Mouse (Mus musculus): ENCODE data around the gene Hcar1. TPM values are rescaled to one million over a fixed set of nuclear protein-coding genes. Genes with fewer than 3 reads are reported as not detected.

Gene Hcar1
- polyA plus RNA-seq, 1 experiment = 1.1 TPM

DNA sequence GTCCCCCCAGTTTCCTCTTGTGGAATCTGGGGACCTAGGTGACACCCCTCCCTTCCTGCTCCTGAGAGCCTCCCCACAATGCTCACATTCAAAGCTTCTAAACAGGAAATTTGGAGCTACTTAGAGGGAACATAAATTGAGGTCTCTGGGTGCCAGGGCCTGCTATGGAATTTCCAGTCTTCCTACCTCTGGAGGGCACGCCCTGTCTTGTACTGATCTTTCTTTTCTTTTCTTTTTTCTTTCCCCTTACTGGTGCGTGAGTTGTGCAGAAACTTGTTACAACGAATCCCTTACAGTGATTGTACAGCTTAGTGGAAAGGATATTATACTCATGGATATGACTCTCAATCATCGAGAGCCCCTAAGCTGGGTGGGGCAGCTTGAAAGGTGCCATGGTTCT lies 10.2 kb downstream of the Hcar1 start:
- no peak overlapping the region for H3K27ac ChIP-seq (ENCODE audit: insufficient read depth, low read length)

DNA sequence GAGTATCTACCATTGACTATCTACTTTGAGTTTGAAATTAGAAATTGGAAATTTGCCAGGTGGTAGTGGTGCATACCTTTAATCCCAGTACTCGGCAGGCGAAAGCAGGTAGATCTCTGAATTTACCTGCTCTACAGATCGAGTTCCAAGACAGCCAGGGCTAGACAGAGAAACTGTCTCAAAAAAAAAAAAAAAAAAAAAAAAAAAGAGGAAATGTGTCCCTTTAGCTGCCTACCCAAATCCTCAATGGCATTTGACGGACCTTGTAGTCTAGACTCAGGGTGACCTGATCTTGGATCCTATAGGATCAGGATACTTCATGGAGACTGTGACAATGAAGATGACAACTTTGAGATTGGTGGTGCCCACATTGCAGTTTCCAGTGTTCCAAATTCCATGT lies 13.4 kb downstream of the Hcar1 start:
- H3K4me1 ChIP-seq (ENCODE audit: control insufficient read depth, insufficient read depth, low read length) = no peaks in the 10 kb centered on the region
- no peak overlapping the region for H3K27ac ChIP-seq (ENCODE audit: insufficient read depth, low read length)
- TF ChIP-seq POLR2A (IDR thresholded peaks at IDR 0.05; ENCODE audit: extremely low read depth, insufficient read depth, low read length) (no peak), CTCF (IDR thresholded peaks at IDR 0.05; ENCODE audit: extremely low read depth, insufficient read depth, low read length) (no peak)
- H3K4me3 ChIP-seq (ENCODE audit: insufficient read depth, low read length) = no peak overlapping the region

More for the DNA sequence above, 10.2 kb downstream of the Hcar1 start:
- no peaks in the 10 kb centered on the region for H3K4me1 ChIP-seq (ENCODE audit: control insufficient read depth, insufficient read depth, low read length)
- TF ChIP-seq CTCF (IDR thresholded peaks at IDR 0.05; ENCODE audit: extremely low read depth, insufficient read depth, low read length) (no peak), POLR2A (IDR thresholded peaks at IDR 0.05; ENCODE audit: extremely low read depth, insufficient read depth, low read length) (no peak)
- H3K4me3 ChIP-seq (ENCODE audit: insufficient read depth, low read length) = no peak overlapping the region

DNA sequence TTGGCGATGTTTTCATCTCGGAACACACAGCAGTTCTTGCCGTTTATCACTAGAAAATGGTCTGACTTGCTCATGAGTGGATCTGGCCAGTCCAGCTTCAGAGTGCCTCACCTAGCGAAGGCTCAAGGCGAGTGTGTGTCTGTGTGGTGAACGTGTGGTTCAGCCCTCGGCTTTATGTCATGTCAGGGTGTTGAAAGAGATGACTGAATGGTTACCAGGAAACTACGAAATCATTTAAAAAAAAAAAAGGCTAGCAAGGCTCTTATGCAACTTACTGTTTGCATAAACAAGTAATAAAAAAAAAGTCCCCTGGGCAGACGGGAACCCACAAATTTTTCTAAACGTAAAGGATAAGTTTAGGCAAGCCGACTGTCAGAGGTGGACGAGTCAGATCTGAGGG lies 14.5 kb downstream of the Hcar1 start, which contains the start of gene Hcar2:
Gene Hcar2 (minus strand): TSS at position 135 of the 400 bp plus-strand sequence.
- no peak within 1 kb of the TSS for H3K4me3 ChIP-seq (ENCODE audit: insufficient read depth, low read length)
- TF ChIP-seq CTCF (IDR thresholded peaks at IDR 0.05; ENCODE audit: extremely low read depth, insufficient read depth, low read length) (no peak), POLR2A (IDR thresholded peaks at IDR 0.05; ENCODE audit: extremely low read depth, insufficient read depth, low read length) (no peak)
- no peak within 1 kb of the TSS for H3K27ac ChIP-seq (ENCODE audit: insufficient read depth, low read length)
- H3K4me1 ChIP-seq (ENCODE audit: control insufficient read depth, insufficient read depth, low read length) = no peaks in the 10 kb centered on the region

DNA sequence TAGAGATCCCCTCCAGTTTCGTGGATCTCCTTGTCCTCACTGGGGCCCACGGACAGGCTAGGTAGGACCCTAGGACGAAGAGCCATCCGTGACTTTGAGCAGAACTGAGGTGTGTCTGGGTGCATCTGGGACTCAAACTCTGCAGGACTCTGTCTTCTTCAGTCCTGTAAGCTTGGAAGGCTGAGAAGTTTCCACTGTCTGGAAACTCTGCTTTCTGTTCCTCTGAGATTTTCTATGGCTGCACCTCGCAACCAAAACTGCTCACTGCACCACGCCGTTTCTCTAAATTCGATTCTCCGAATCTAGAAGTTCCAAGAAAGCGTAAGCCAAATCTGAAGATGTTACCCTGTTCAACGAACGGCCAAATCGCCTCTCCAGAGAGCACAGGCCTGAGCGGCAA lies 15.9 kb downstream of the Hcar1 start:
- no peaks in the 10 kb centered on the region for H3K4me1 ChIP-seq (ENCODE audit: control insufficient read depth, insufficient read depth, low read length)
- H3K4me3 ChIP-seq (ENCODE audit: insufficient read depth, low read length) = no peak overlapping the region
- TF ChIP-seq POLR2A (IDR thresholded peaks at IDR 0.05; ENCODE audit: extremely low read depth, insufficient read depth, low read length) = no peak
- TF ChIP-seq CTCF (IDR thresholded peaks at IDR 0.05; ENCODE audit: extremely low read depth, insufficient read depth, low read length) = no peak
- H3K27ac ChIP-seq (ENCODE audit: insufficient read depth, low read length) = no peak overlapping the region

DNA sequence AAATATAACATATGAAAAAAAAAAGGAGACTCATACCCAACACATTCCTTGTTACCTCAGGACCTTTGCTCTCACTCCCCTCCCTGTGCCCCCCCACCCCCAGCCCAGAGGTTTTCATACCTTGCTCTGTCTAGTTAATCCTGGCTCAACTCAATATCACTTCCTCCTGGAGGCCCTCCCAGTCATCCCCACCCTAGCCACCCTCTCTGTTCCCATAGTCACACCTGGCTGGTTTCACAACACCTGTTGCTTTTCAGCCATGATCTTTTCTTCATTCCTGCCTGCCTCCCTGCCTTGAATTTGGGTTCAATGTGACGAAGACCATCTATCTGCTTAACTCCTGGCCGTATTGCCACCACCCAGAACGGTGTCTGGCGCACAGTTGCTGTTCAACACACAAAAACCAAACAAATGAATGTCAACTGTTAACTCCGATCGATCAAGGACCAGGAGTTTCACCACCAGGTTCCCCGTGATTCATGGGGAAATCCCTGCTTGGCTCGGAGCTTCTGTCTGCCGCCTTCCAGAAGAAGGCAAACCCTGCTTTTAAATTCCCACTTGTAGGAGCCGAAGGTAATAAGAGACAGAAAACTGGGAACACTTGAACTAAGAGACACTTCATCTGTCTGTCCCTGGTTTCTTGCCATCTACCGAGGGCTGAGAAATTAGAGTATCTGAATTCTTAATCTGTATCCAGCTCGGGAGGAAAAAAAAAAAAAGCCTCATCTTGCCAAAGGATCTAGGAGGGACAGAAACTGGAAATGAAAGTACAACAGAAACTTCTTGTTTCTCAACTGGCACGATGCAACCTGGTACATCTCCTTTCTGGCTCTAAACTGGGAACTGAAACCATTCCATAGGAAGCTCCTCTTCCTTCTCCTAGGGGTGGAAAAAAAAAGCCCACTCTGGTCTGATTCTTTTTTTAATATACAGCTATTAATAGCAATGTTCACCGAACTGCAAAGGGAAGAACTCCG lies 17.2 kb downstream of the Hcar1 start:
- no peaks in the 10 kb centered on the region for H3K4me1 ChIP-seq (ENCODE audit: control insufficient read depth, insufficient read depth, low read length)
- no peak overlapping the region for H3K27ac ChIP-seq (ENCODE audit: insufficient read depth, low read length)
- no peak overlapping the region for H3K4me3 ChIP-seq (ENCODE audit: insufficient read depth, low read length)
- TF ChIP-seq CTCF (IDR thresholded peaks at IDR 0.05; ENCODE audit: extremely low read depth, insufficient read depth, low read length) (no peak), POLR2A (IDR thresholded peaks at IDR 0.05; ENCODE audit: extremely low read depth, insufficient read depth, low read length) (no peak)

DNA sequence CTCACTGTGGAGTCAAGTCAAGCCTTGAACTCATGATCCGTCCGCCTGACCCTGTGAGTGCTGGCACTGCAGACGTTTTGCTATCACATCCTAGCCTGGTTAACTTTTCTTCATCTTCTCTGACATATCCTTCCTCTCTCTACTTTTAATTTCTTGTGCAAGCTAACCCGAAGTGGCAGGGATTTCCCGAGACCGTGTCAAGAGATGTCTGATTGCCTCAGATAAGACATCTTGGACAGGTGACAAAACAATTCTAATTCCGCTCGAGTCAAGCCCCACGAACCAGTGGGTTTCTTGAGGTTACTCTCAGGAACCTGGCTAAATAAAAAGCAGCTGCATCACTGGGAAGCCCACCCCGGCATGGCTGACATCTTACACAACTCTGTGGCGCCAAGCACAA lies 21.0 kb downstream of the Hcar1 start:
- Histone ChIP-seq H3K4me3 (ENCODE audit: insufficient read depth, low read length) (no peak overlapping the region), H3K4me1 (ENCODE audit: control insufficient read depth, insufficient read depth, low read length) (no peaks in the 10 kb centered on the region), H3K27ac (ENCODE audit: insufficient read depth, low read length) (no peak overlapping the region)
- no peak for TF ChIP-seq POLR2A (IDR thresholded peaks at IDR 0.05; ENCODE audit: extremely low read depth, insufficient read depth, low read length)
- TF ChIP-seq CTCF (IDR thresholded peaks at IDR 0.05; ENCODE audit: extremely low read depth, insufficient read depth, low read length) = no peak

DNA sequence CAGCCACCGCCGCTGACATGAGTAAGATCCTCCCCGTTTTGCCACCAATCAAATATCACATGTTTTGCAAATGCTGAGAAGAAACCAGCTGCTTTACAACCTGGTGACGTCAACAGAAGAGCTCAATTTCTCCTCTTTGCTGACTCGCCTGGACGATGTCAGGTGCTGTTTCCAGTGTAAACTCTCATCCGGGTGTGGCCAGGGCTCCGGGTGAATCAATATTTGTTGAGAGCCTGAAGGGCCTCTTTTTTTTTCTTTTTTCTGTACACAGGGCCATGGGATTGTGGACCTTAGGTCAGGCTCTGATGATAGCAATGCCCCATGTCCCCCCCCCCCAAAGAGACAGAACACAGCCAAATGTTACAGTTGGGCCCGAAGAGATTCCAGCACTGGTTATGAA lies 25.3 kb downstream of the Hcar1 start:
- Histone ChIP-seq H3K4me3 (ENCODE audit: insufficient read depth, low read length) (no peak overlapping the region), H3K4me1 (ENCODE audit: control insufficient read depth, insufficient read depth, low read length) (no peaks in the 10 kb centered on the region), H3K27ac (ENCODE audit: insufficient read depth, low read length) (no peak overlapping the region)
- TF ChIP-seq CTCF (IDR thresholded peaks at IDR 0.05; ENCODE audit: extremely low read depth, insufficient read depth, low read length) (no peak), POLR2A (IDR thresholded peaks at IDR 0.05; ENCODE audit: extremely low read depth, insufficient read depth, low read length) (no peak)

DNA sequence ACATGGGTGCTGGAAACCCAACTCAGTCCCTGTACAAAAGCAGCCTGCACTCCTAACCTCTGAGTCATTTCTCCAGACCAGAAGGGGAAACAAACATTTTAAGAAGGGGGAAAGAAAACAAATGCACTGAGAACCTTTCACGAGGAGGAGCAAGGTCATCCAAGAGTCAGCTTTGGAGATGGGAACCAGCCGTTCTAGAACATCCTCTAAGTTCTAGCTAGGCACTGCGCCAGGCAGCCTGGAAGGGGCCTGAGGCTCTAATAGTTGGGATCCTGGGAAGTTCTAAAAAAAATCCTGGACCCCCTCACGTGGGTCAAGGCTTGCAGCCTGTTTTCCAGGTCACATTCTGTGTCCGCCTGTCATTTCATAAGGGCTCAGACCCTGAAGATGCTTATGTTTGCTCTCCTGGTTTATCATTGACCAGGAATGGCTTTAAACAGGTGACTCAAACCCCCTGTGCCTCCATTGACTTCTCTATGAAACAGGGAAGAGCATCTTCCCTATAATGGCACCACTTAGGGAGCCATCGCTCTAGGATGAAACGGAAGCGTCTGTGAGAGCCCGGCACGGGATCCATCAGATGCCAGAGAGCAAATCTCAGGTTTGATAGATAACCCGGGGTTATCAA lies 25.8 kb downstream of the Hcar1 start:
- Histone ChIP-seq H3K27ac (ENCODE audit: insufficient read depth, low read length) (no peak overlapping the region), H3K4me3 (ENCODE audit: insufficient read depth, low read length) (no peak overlapping the region), H3K4me1 (ENCODE audit: control insufficient read depth, insufficient read depth, low read length) (no peaks in the 10 kb centered on the region)
- TF ChIP-seq POLR2A (IDR thresholded peaks at IDR 0.05; ENCODE audit: extremely low read depth, insufficient read depth, low read length) = no peak
- no peak for TF ChIP-seq CTCF (IDR thresholded peaks at IDR 0.05; ENCODE audit: extremely low read depth, insufficient read depth, low read length)

DNA sequence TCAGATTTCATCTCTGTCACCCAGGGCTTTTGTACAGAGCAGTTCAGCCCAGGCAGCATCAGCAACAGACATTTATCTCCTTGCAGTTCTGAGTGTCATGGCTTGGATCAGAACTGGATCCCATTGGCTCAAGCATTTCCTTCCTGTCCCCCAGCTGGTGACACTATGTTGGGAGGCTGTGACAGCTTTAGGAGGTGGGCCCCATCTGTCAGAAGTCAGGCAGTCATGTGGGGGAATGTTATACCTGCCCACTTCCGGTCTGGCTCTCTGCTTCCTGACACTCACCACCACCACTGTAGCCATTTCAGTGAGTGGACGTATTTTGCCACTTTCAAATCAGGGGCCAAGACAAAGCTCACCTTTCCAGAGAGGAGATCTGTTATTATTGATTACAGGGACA lies 28.4 kb downstream of the Hcar1 start:
- no peak overlapping the region for H3K4me3 ChIP-seq (ENCODE audit: insufficient read depth, low read length)
- TF ChIP-seq CTCF (IDR thresholded peaks at IDR 0.05; ENCODE audit: extremely low read depth, insufficient read depth, low read length) (no peak), POLR2A (IDR thresholded peaks at IDR 0.05; ENCODE audit: extremely low read depth, insufficient read depth, low read length) (no peak)
- H3K4me1 ChIP-seq (ENCODE audit: control insufficient read depth, insufficient read depth, low read length) = no peaks in the 10 kb centered on the region
- H3K27ac ChIP-seq (ENCODE audit: insufficient read depth, low read length) = no peak overlapping the region

Measured in cortical plate, adult 2 months (tissue).